Mouse (Mus musculus) CH12.LX (cell line): ENCODE measurements around the gene Usp19.

Source experiments
- BHLHE40 ChIP-seq: IDR thresholded peaks from 2 replicates; pipeline ENCODE4 v1.6.1; 2011; ENCODE audit warnings: mild to moderate bottlenecking, low read depth, low read length, improper control_type of control experiment
- CTCF ChIP-seq, 2 experiments: IDR thresholded peaks in 1 of 2; conservative IDR thresholded peaks in 1 of 2; 2 replicates each; pipeline ENCODE4 v1.5.1; 2011 to 2012; ENCODE audit warnings: low read depth in 2 of 2, low read length in 2 of 2, improper control_type of control experiment in 1 of 2, inconsistent platforms in 1 of 2, mild to moderate bottlenecking in 1 of 2, moderate library complexity in 1 of 2
- MAX ChIP-seq: IDR thresholded peaks from 2 replicates; pipeline ENCODE4 v1.6.1; 2011; ENCODE audit warnings: low read length, improper control_type of control experiment
- POLR2AphosphoS2 ChIP-seq: IDR thresholded peaks from 2 replicates; pipeline ENCODE4 v1.6.1; 2011; ENCODE audit warnings: low read depth, low read length, improper control_type of control experiment
- SIN3A ChIP-seq: IDR thresholded peaks from 2 replicates; pipeline ENCODE4 v1.6.1; 2012; ENCODE audit warnings: low read length, improper control_type of control experiment, inconsistent platforms
- ZMIZ1 ChIP-seq: IDR thresholded peaks from 2 replicates; pipeline ENCODE4 v1.6.1; 2012; ENCODE audit warnings: low read depth, mild to moderate bottlenecking, inconsistent platforms, low read length, improper control_type of control experiment

GRCm38 (mm10) chr9:108490559-108491285 is at the start of gene Usp19:
- TF ChIP-seq ZMIZ1 (peak; percentile 74), SIN3A (peak; percentile 97), BHLHE40 (peak; percentile 11; the same call in 1 of the 2 replicates), CTCF (conservative IDR thresholded peaks at IDR 0.05 in 1 of 2, IDR thresholded peaks at IDR 0.05 in 1 of 2; ENCODE audit: low read depth in 2 of 2, low read length in 2 of 2) (no peak), MAX (peak; percentile 60; the same call in 1 of the 2 replicates), POLR2AphosphoS2 (no peak)
